Mouse (Mus musculus) testis, postnatal 10 days (tissue): ENCODE results near the gene Car3.

Experiments used
- DNase-seq: peaks from one replicate; pipeline ENCODE4 v3.0.0; 2021; ENCODE audit warnings: low spot score

The Car3 gene

DNA sequence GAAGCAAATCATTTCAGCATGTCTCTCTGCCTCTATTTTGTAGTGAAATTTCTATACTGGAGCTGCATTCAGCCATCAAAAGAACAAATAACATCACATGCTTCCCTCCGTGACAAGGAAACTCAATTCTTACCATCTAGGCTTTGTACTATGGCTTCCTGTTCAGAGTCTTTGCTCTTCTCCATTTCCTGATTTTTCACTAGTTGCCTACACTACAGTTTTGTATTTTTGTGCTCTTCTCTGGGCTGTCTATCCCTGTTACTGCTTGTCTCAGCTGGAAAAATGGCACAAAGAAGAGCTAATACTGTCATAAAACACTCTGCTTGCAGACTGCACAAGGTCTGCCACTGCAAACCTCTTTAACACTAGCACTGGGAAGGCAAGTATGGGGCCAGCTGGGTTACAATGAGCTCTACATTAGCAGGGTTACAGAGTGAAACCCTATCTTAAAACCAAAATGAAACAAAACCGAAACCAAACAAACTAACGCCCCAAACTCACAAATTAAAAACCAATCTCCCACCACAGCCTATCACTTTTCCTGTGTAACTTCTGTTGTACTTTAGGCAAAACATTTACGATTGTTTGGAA, 48.8 kb downstream of the Car3 start:
- DNase-seq = no peak

DNA sequence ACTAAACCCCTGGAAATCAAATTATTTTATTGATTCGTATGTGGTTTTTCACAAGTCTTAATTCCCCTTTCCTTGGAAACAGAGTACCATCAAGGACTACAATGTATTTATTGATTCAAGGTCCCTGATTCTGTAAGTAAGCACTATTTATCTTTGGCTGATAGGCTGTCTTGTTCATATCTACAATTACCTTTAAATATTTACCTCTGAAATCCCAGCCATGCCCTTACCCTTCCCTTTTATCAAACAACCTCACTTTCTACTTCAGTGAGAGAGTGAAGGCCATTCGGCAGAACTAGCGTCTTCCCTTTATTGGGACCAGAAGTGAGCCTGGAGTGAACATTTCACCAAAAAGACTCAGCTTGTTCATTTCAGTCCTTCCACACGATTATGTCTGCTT, 50.5 kb downstream of the Car3 start:
- no peak for DNase-seq

DNA sequence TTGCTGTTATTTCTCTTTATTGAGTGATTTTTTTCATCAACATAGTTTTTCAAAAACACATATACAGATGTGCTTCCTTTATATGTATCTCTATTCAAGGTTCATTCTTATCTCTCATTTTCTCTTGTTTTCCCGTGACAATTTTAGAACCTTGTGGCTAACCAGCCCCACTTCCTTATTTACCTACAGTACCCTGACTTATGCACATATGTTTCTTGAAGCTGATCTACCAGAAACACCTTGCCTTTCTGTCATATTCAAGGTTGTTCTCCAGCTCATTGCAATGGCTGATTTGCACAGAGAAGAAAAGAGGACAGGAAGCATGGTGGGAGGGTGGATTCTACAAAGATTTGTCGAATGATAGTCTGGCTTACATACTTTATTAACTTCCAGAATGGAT, 52.0 kb downstream of the Car3 start:
- no peak for DNase-seq

DNA sequence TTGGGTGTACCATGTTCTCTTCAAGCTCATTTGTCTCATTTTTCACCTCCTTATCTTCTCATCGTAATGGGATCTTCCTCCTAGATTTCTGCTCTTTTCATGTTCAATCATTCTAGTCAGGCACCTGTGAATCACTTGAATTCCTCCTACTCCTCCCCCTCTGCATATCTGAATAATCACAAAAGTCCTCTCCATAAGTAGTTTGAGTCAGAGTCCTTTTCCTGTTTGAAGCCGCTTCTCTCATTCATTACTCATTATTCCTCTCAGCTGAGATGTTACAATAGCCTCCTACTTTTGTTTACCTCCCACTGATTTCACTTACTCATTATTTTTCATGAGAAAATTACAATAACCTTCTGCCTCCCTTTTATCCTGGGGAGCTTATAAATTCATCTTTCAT, 53.9 kb downstream of the Car3 start:
- no peak for DNase-seq
